Mouse (Mus musculus) neural tube, embryonic 15.5 days (tissue): ENCODE measurements at regions not wholly inside any gene's neighbourhood (a gene's known extent, or its start where the extent isn't known, plus 50 kb on each side); places are given as distances from the start of the nearest gene placed in this dataset.
A peak's percentile ranks its signal among the peaks of the same experiment; 100 is the strongest.

ENCODE experiments used
- ATAC-seq: fragments of 200-750 bp; cut with Nextera tagmentation; 2 replicates; pipeline ENCODE4 v1.8.0; 2017; ENCODE audit warnings: mild to moderate bottlenecking, moderate TSS enrichment, moderate library complexity; ENCODE audit not compliant: low FRiP score
- H3K27ac ChIP-seq: fragments of 300-500 bp; sonication (generic); replicated peaks from 2 replicates; pipeline ENCODE4 v1.5.1; 2015; ENCODE audit warnings: mild to moderate bottlenecking, inconsistent platforms
- H3K27me3 ChIP-seq: fragments of 300-500 bp; sonication (generic); replicated peaks from 2 replicates; pipeline ENCODE4 v1.6.1; 2015; ENCODE audit warnings: inconsistent platforms
- H3K36me3 ChIP-seq: fragments of 300-500 bp; sonication (generic); 2 replicates; pipeline ENCODE4 v1.6.1; 2015; ENCODE audit warnings: inconsistent platforms
- H3K4me1 ChIP-seq: fragments of 300-500 bp; sonication (generic); 2 replicates; pipeline ENCODE4 v1.6.1; 2015; ENCODE audit warnings: inconsistent platforms
- H3K4me2 ChIP-seq: fragments of 300-500 bp; sonication (generic); 2 replicates; pipeline ENCODE4 v1.6.1; 2015; ENCODE audit warnings: inconsistent platforms, mild to moderate bottlenecking, moderate library complexity
- H3K4me3 ChIP-seq: fragments of 300-500 bp; sonication (generic); replicated peaks from 2 replicates; pipeline ENCODE4 v1.5.1; 2015; ENCODE audit warnings: mild to moderate bottlenecking, inconsistent platforms
- H3K9ac ChIP-seq: fragments of 300-500 bp; sonication (generic); replicated peaks from 2 replicates; pipeline ENCODE4 v1.6.1; 2015; ENCODE audit warnings: mild to moderate bottlenecking, inconsistent platforms
- H3K9me3 ChIP-seq: fragments of 300-500 bp; sonication (generic); replicated peaks from 2 replicates; pipeline ENCODE4 v1.6.1; 2016; ENCODE audit warnings: inconsistent platforms
- WGBS: fragments of 180-500 bp; shearing (Covaris S2); methylation state at CpG from one replicate; pipeline ENCODE4 v1.1.7; 2015; ENCODE audit warnings: mixed read lengths; 5-methylcytosine and 5-hydroxymethylcytosine counted together

DNA sequence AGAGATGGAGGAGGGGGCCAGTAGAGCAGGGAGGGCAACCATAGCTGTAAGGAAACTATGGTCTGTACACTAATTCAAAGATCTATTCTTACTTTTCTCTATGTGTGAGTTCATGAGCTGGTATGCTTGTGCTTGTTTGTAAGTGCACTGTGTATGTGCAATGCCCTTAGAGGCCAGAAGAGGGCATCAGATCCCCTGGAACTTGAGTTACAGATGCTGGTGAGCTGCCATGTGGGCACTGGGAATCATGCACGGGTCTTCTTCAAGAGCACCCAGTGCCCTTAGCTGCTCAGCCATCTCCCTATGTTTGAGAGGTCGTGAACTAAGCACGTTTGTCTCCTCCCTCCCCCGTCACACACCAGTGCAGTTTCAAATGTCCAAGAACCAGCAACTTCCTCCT, 68.9 kb downstream of the Tbx3 start:
- Histone ChIP-seq H3K27me3 (0 out of 2 replicates have a peak, but pooled peaks cover 5% of the 10 kb centered on the region), H3K27ac (no peak overlapping the region), H3K9me3 (no peaks in the 10 kb centered on the region), H3K4me1 (peaks cover 3% of the 10 kb centered on the region; the same call in 1 of the 2 replicates), H3K36me3 (no peaks in the 10 kb centered on the region), H3K4me3 (no peak overlapping the region), H3K4me2 (no peak overlapping the region), H3K9ac (no peak overlapping the region)
- 67% methylated on average over 4 of the region's 4 CpGs for WGBS
- no peak for ATAC-seq

DNA sequence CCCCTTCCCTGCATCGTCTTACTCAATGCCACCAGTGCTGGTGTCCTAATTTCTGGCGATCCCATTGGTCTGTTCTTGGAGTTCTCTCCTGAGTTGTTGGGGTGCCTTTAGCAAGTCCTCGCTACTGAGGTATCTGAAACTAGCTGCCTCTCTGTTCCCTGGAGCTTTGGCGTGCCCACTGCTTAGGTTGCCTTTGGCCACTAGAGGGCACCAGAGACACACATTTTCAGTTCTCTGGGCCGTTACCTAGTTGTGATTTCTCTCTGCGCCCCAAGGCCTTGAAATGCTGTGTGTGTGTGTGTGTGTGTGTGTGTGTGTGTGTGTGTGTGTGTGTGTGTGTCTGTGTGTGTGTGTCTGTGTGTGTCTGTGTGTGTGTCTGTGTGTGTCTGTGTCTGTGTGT, 70.6 kb downstream of the Tbx3 start:
- Histone ChIP-seq H3K27me3 (peaks cover 15% of the 10 kb centered on the region), H3K4me2 (no peak overlapping the region), H3K36me3 (no peaks in the 10 kb centered on the region), H3K9me3 (no peaks in the 10 kb centered on the region), H3K4me1 (peaks cover 3% of the 10 kb centered on the region; the same call in 1 of the 2 replicates), H3K4me3 (no peak overlapping the region), H3K9ac (no peak overlapping the region), H3K27ac (no peak overlapping the region)
- no peak for ATAC-seq
- WGBS: 6% methylated on average over 6 of the region's 6 CpGs

DNA sequence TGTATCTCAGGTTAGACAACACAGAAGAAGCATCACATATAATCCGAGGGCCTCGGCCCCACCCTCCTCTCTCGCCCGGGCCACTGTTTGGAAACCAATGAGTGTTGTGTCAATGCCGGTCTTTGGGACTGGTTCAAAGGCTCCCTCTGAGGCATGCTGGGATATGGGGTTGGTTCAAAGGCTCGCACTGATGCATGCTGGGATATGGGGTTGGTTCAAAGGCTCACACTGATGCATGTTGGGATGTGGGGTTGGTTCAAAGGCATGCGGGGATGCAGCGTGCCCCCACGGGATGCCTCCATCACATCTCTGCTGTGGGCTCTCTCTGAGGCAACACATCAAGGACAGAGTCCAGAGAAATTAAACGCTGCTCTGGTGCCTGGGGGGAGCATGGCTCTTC, 73.3 kb downstream of the Tbx3 start:
- 81% methylated on average over 10 of the region's 10 CpGs for WGBS
- ATAC-seq: no peak
- Histone ChIP-seq H3K9me3 (no peaks in the 10 kb centered on the region), H3K4me1 (peaks cover 8% of the 10 kb centered on the region), H3K4me3 (no peak overlapping the region), H3K27ac (no peak overlapping the region), H3K9ac (no peak overlapping the region), H3K27me3 (peaks cover 37% of the 10 kb centered on the region), H3K4me2 (no peak overlapping the region), H3K36me3 (no peaks in the 10 kb centered on the region)

DNA sequence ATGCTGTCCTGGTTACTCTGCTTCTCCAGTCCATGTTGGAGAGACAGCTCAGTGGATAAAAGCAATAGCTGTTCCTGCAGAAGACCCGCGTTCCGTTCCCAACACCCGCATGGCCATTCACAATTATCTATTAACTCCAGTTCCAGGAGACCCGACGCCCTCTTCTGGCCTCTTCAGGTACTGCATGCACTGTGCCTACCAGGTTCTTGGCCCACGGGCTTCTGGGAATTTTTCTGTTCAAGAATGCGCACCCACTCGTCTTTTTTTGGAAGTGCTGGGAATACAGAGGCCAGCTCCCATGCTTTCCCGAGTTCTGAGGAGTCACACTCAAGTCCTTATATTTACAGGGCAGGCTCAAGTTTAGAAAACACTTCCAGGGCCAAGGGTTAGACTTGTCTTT, 76.6 kb downstream of the Tbx3 start:
- 73% methylated on average over 10 of the region's 10 CpGs for WGBS

DNA sequence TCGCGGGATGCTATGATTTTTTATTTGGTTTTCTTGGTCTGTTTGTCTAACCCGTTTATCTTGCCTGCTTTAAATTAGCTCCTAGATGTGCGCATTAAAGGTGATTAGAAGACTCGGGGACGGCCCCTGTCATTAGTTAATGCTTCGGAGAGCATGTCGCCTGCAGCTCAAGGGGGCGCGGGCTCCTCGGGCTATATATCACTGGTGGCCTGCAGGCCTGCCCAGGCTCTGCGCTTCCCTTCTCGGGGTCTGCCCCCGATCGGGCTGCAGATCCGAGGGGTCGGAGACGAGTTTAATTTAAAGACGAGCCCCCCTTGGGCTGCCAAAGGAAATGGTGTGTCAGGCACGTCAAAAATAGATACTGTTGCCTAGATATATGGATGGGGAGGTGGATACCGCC, 78.2 kb downstream of the Tbx3 start:
- H3K27me3 ChIP-seq: peaks cover 70% of the 10 kb centered on the region

More for the DNA sequence above, 76.6 kb downstream of the Tbx3 start:
- no peak overlapping the region for H3K27ac ChIP-seq
- H3K4me1 ChIP-seq: peaks cover 8% of the 10 kb centered on the region
- no peak overlapping the region for H3K9ac ChIP-seq
- H3K9me3 ChIP-seq: no peaks in the 10 kb centered on the region
- no peak for ATAC-seq
- no peak overlapping the region for H3K4me3 ChIP-seq
- no peak overlapping the region for H3K4me2 ChIP-seq
- H3K36me3 ChIP-seq: no peaks in the 10 kb centered on the region
- peaks cover 61% of the 10 kb centered on the region for H3K27me3 ChIP-seq

DNA sequence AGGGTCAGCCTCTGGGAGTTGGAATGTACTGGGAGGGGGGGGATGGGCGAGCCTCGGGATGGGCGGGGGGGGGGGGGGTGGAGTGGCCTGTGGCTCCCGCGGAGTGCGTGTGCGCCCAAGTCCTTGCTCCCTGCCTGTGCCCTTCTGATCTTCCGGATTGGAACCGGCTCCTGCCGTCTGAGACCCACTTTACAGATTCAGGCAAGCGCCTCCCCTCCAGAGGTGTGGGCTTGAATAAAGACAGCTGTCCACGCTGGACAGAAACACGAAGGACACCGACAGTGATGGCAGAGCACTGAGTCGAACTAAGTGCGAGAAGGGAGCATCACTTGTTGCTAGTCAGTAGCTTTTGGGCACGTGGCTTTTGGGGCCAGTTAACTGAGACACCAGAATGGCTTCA, 78.7 kb downstream of the Tbx3 start:
- 7% methylated on average over 10 of the region's 17 CpGs for WGBS

More for the DNA sequence above, 78.2 kb downstream of the Tbx3 start:
- Histone ChIP-seq H3K9ac (no peak overlapping the region; the same call in 1 of the 2 replicates), H3K4me1 (peaks cover 8% of the 10 kb centered on the region), H3K9me3 (no peaks in the 10 kb centered on the region), H3K36me3 (no peaks in the 10 kb centered on the region), H3K4me2 (peak overlapping the region; percentile 49), H3K27ac (no peak overlapping the region), H3K4me3 (peak overlapping the region; percentile 14)
- 1% methylated on average over 21 of the region's 21 CpGs for WGBS
- ATAC-seq: no peak

DNA sequence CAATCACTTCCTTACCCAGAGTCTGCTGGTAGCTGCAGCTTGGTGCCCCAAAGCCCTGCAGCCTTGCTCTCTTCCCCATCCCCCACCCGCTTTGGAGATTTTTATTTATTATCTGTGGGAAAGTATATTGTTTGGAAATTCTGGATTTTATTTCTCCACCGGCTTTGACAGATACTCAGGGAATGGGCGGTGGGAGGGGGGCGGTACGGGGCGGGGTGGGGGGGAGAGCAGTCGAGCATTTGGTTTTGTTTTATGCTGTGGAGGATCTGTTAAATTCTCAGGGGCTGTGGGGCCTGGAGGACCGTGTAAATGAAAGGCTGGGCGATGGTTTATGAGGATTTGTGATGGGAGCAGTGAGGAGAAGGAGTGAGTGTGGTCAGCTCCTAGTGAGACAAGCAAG, 76.7 kb upstream of the Tbx5 start:
- H3K27me3 ChIP-seq: peaks cover 26% of the 10 kb centered on the region; the same call in 1 of the 2 replicates
- H3K9me3 ChIP-seq: 0 out of 2 replicates have a peak, but pooled peaks cover 3% of the 10 kb centered on the region
- no peak overlapping the region for H3K9ac ChIP-seq
- no peak for ATAC-seq
- H3K36me3 ChIP-seq: no peaks in the 10 kb centered on the region
- H3K4me1 ChIP-seq: no peaks in the 10 kb centered on the region
- 62% methylated on average over 9 of the region's 9 CpGs for WGBS
- H3K4me3 ChIP-seq: no peak overlapping the region
- no peak overlapping the region for H3K27ac ChIP-seq
- no peak overlapping the region for H3K4me2 ChIP-seq

More for the DNA sequence above, 78.7 kb downstream of the Tbx3 start:
- peaks cover 8% of the 10 kb centered on the region for H3K4me1 ChIP-seq
- H3K4me3 ChIP-seq: no peak overlapping the region
- no peak for ATAC-seq
- H3K36me3 ChIP-seq: no peaks in the 10 kb centered on the region
- no peak overlapping the region for H3K27ac ChIP-seq
- no peaks in the 10 kb centered on the region for H3K9me3 ChIP-seq
- H3K9ac ChIP-seq: no peak overlapping the region; the same call in 1 of the 2 replicates
- H3K4me2 ChIP-seq: peak overlapping the region; percentile 49
- H3K27me3 ChIP-seq: peaks cover 73% of the 10 kb centered on the region

DNA sequence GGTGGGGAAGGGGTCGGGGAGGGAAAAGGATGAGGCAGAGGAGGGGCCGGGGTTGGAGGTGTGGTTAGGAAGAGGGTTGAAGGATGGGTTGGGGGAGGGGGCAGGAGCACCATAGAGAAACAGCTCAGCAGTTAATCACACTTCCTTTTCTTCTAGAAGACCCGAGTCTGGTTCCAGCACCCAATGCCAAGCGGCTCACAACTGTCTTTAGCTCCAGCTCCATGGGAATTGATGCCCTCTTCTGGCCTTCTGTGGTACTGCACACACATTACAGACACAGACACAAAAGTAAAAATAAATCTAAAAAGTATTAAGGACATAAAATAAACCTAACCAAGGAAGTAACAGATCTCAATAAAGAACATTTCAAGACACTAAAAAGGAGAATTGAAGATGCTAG, 73.6 kb upstream of the Tbx5 start:
- H3K36me3 ChIP-seq: no peaks in the 10 kb centered on the region
- WGBS: 78% methylated on average over 4 of the region's 4 CpGs
- H3K4me2 ChIP-seq: no peak overlapping the region
- 0 out of 2 replicates have a peak, but pooled peaks cover 3% of the 10 kb centered on the region for H3K9me3 ChIP-seq
- peaks cover 3% of the 10 kb centered on the region; the same call in 1 of the 2 replicates for H3K27me3 ChIP-seq
- no peaks in the 10 kb centered on the region for H3K4me1 ChIP-seq
- H3K27ac ChIP-seq: no peak overlapping the region
- H3K9ac ChIP-seq: no peak overlapping the region
- H3K4me3 ChIP-seq: no peak overlapping the region
- no peak for ATAC-seq

DNA sequence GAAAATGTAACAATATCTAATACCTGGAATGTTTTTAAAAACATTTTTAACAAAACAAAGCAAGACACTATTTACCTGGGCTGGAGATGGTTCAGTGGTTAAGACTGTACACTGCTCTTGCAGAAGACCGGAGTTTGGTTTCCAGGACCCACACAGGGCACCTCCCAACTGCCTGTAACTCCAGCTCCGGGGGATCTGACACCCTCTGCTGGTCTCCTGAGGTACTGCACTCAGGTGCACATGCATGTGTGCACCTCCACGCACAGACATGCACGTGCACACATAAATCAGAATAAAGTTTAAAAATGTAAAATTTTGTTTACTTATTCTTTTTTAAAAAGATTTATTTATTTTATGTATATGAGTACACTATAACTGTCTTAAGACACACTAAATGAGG, 70.4 kb upstream of the Tbx5 start:
- H3K4me1 ChIP-seq: no peaks in the 10 kb centered on the region
- ATAC-seq: no peak
- no peaks in the 10 kb centered on the region for H3K36me3 ChIP-seq
- H3K9ac ChIP-seq: no peak overlapping the region
- peaks cover 5% of the 10 kb centered on the region for H3K27me3 ChIP-seq
- H3K27ac ChIP-seq: no peak overlapping the region
- H3K9me3 ChIP-seq: 0 out of 2 replicates have a peak, but pooled peaks cover 3% of the 10 kb centered on the region
- 78% methylated on average over 4 of the region's 4 CpGs for WGBS
- no peak overlapping the region for H3K4me3 ChIP-seq
- no peak overlapping the region for H3K4me2 ChIP-seq

DNA sequence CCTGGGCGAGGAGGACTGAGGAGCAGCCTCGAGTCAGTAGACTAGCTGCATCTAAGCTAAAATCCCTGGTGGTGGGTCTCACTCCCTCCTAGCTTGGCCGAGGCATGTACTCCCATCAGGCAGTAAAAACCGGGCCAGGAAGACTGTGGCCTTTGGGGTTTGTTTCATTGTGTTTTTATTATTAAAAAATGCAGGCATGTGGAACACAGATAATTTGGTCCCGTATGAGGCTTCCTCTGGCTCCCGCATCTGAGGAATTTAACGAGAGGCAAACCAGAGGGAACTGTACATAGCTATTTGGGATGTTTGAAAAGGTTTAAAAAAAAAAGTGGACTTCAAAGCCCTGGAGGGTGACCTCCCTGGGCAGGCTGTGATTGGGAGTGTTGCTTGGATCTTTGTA, 69.1 kb upstream of the Tbx5 start:
- Histone ChIP-seq H3K4me1 (no peaks in the 10 kb centered on the region), H3K27me3 (peaks cover 10% of the 10 kb centered on the region), H3K4me3 (no peak overlapping the region), H3K4me2 (no peak overlapping the region), H3K9ac (no peak overlapping the region), H3K9me3 (0 out of 2 replicates have a peak, but pooled peaks cover 3% of the 10 kb centered on the region), H3K36me3 (no peaks in the 10 kb centered on the region), H3K27ac (no peak overlapping the region)
- no peak for ATAC-seq
- 43% methylated on average over 7 of the region's 7 CpGs for WGBS

DNA sequence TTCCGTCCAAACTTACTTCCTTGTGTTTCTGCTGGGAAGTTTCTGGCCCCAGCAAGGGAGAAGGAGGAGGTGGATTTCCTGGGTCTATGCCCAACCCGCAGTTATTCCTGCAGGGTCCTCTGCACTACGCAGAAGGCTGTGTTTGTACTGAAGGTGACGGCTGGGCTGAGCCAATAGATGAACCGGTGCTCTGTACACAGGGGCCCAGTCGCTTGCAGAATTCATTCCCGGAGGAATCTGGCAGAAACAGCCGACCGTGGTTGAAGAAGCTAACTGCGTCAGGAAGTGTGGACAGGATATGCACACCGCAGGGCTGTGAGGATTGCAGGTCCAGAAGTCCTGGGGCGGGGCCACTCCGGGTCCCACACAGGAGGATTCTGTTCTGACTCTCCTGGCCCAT, 66.1 kb upstream of the Tbx5 start:
- peaks cover 14% of the 10 kb centered on the region for H3K27me3 ChIP-seq
- H3K27ac ChIP-seq: no peak overlapping the region
- H3K9ac ChIP-seq: no peak overlapping the region
- no peak for ATAC-seq
- no peaks in the 10 kb centered on the region for H3K4me1 ChIP-seq
- no peak overlapping the region for H3K4me2 ChIP-seq
- no peak overlapping the region for H3K4me3 ChIP-seq
- no peaks in the 10 kb centered on the region for H3K36me3 ChIP-seq
- no peaks in the 10 kb centered on the region for H3K9me3 ChIP-seq
- WGBS: 45% methylated on average over 13 of the region's 13 CpGs

DNA sequence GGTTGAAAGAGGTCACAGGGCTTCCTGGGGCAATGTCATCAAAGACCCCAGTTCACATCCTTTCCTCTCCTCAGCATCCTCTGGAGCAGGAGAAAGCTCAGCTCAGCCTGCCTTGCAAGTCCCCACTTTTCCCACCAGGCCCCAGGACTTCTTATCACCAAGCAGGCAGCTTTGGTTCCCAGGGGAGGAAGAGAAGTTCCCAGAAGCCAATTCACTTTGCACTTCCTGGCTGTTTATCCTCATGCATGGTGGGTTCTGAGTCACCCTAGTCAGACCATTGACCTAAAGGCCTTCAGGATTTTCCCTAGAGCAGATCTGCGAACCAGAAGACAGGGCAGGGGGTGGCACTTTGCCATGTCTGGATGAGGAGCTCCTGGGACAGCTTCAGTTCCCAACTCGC, 61.5 kb upstream of the Tbx5 start:
- Histone ChIP-seq H3K27me3 (peaks cover 18% of the 10 kb centered on the region), H3K4me2 (no peak overlapping the region), H3K9ac (no peak overlapping the region), H3K9me3 (no peaks in the 10 kb centered on the region), H3K36me3 (no peaks in the 10 kb centered on the region), H3K4me1 (no peaks in the 10 kb centered on the region), H3K27ac (no peak overlapping the region), H3K4me3 (no peak overlapping the region)
- 76% methylated on average over 2 of the region's 2 CpGs for WGBS
- ATAC-seq: no peak
